Mouse (Mus musculus): ENCODE measurements around the gene Slc27a5. TPM values are rescaled to one million over a fixed set of nuclear protein-coding genes. Genes with fewer than 3 reads are reported as not detected.
A peak's percentile ranks its signal among the peaks of the same experiment; 100 is the strongest.

The Slc27a5 gene
- polyA plus RNA-seq, 1 experiment from 2014 or later, result not detected

- Histone ChIP-seq H3K4me2 (ENCODE audit: low read depth, low read length) (no peak overlapping the region), H3K4me1 (replicated peaks; ENCODE audit: control insufficient read depth, insufficient read depth, low read length) (0 out of 2 replicates have a peak, but pooled peaks cover 2% of the 10 kb centered on the region), H3K4me3 (ENCODE audit: low read length) (no peak overlapping the region), H3K9me3 (ENCODE audit: control insufficient read depth, low read length) (no peaks in the 10 kb centered on the region), H3K27ac (ENCODE audit: low read length) (no peak overlapping the region), H3K27me3 (ENCODE audit: control insufficient read depth, insufficient read depth, low read depth, low read length) (no peaks in the 10 kb centered on the region), H3K36me3 (ENCODE audit: control insufficient read depth, insufficient read depth, low read length) (no peaks in the 10 kb centered on the region), H3K9ac (ENCODE audit: low read length) (no peak overlapping the region)
- no peak for ATAC-seq (ENCODE audit: low read depth)
- WGBS, result 64% methylated on average over 5 of the region's 5 CpGs
These were observed 40.5 kb downstream of the Slc27a5 start for GRCm38 (mm10) chr7:12957511-12957910.

GRCm38 (mm10) chr7:12954896-12955295, 43.1 kb downstream of the Slc27a5 start:
- H3K9ac ChIP-seq (ENCODE audit: low read length), result no peak overlapping the region
- no peaks in the 10 kb centered on the region for H3K9me3 ChIP-seq (ENCODE audit: control insufficient read depth, low read length)
- WGBS, result 43% methylated on average over 3 of the region's 3 CpGs
- H3K36me3 ChIP-seq (ENCODE audit: control insufficient read depth, insufficient read depth, low read length), result no peaks in the 10 kb centered on the region
- H3K27me3 ChIP-seq (ENCODE audit: control insufficient read depth, insufficient read depth, low read depth, low read length), result no peaks in the 10 kb centered on the region
- no peak overlapping the region for H3K4me2 ChIP-seq (ENCODE audit: low read depth, low read length)
- no peak overlapping the region for H3K4me3 ChIP-seq (ENCODE audit: low read length)
- ATAC-seq (ENCODE audit: low read depth), result no peak
- peaks cover 8% of the 10 kb centered on the region for H3K4me1 ChIP-seq (replicated peaks; ENCODE audit: control insufficient read depth, insufficient read depth, low read length)
- no peak overlapping the region for H3K27ac ChIP-seq (ENCODE audit: low read length)

GRCm38 (mm10) chr7:12949872-12950229, 48.1 kb downstream of the Slc27a5 start:
- no peaks in the 10 kb centered on the region for H3K27me3 ChIP-seq (ENCODE audit: control insufficient read depth, insufficient read depth, low read depth, low read length)
- H3K4me1 ChIP-seq (replicated peaks; ENCODE audit: control insufficient read depth, insufficient read depth, low read length), result peaks cover 12% of the 10 kb centered on the region
- H3K36me3 ChIP-seq (ENCODE audit: control insufficient read depth, insufficient read depth, low read length), result no peaks in the 10 kb centered on the region
- H3K27ac ChIP-seq (ENCODE audit: low read length), result peak overlapping the region; percentile 82
- H3K9me3 ChIP-seq (ENCODE audit: control insufficient read depth, low read length), result no peaks in the 10 kb centered on the region
- peak overlapping the region; percentile 57 for H3K4me3 ChIP-seq (ENCODE audit: low read length)
- peak overlapping the region; percentile 86 for H3K4me2 ChIP-seq (ENCODE audit: low read depth, low read length)
- WGBS, result 3% methylated on average over 16 of the region's 16 CpGs
- peak overlapping the region; percentile 75 for H3K9ac ChIP-seq (ENCODE audit: low read length)
- ATAC-seq (ENCODE audit: low read depth), result no peak; the same call in 1 of the 2 replicates

- ATAC-seq (ENCODE audit: low read depth), result peak; percentile 98
- H3K27ac ChIP-seq (ENCODE audit: low read length), result peak overlapping the region; percentile 82
- H3K4me3 ChIP-seq (ENCODE audit: low read length), result peak overlapping the region; percentile 57
- 7% methylated on average over 35 of the region's 35 CpGs for WGBS
- no peaks in the 10 kb centered on the region for H3K36me3 ChIP-seq (ENCODE audit: control insufficient read depth, insufficient read depth, low read length)
- H3K9me3 ChIP-seq (ENCODE audit: control insufficient read depth, low read length), result no peaks in the 10 kb centered on the region
- peak overlapping the region; percentile 75 for H3K9ac ChIP-seq (ENCODE audit: low read length)
- H3K4me2 ChIP-seq (ENCODE audit: low read depth, low read length), result peak overlapping the region; percentile 86
- peaks cover 12% of the 10 kb centered on the region for H3K4me1 ChIP-seq (replicated peaks; ENCODE audit: control insufficient read depth, insufficient read depth, low read length)
- no peaks in the 10 kb centered on the region for H3K27me3 ChIP-seq (ENCODE audit: control insufficient read depth, insufficient read depth, low read depth, low read length)
These were observed 48.7 kb downstream of the Slc27a5 start for GRCm38 (mm10) chr7:12949032-12949871.

- Histone ChIP-seq H3K4me2 (ENCODE audit: low read depth, low read length) (no peak overlapping the region), H3K4me1 (replicated peaks; ENCODE audit: control insufficient read depth, insufficient read depth, low read length) (no peaks in the 10 kb centered on the region), H3K27me3 (ENCODE audit: control insufficient read depth, insufficient read depth, low read depth, low read length) (no peaks in the 10 kb centered on the region), H3K27ac (ENCODE audit: low read length) (no peak overlapping the region), H3K9me3 (ENCODE audit: control insufficient read depth, low read length) (no peaks in the 10 kb centered on the region), H3K9ac (ENCODE audit: low read length) (no peak overlapping the region), H3K4me3 (ENCODE audit: low read length) (no peak overlapping the region), H3K36me3 (ENCODE audit: control insufficient read depth, insufficient read depth, low read length) (no peaks in the 10 kb centered on the region)
- no peak for ATAC-seq (ENCODE audit: low read depth)
These were observed 54.5 kb downstream of the Slc27a5 start for GRCm38 (mm10) chr7:12943488-12943887.

DNA sequence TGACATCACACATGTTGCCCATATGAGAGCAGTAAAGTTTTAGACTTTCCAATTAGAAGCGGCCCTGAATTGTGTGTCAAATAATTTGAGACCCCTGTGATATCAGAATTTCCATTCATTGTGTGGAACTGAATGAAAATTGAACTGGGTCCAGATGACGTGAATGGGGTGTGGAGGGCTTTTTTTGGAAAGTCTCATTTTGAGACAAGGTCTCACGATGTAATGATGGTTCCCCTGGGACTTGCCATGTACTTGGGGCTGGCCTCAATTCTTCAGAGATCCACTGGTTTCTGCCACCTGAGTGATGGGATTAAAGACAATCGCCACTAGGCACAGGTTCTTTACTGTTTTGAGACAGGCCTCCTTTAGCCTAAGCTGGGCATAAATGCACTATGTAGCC, 57.4 kb downstream of the Slc27a5 start:
- Histone ChIP-seq H3K27me3 (ENCODE audit: control insufficient read depth, insufficient read depth, low read depth, low read length) (no peaks in the 10 kb centered on the region), H3K9me3 (ENCODE audit: control insufficient read depth, low read length) (no peaks in the 10 kb centered on the region), H3K4me2 (ENCODE audit: low read depth, low read length) (no peak overlapping the region), H3K4me1 (replicated peaks; ENCODE audit: control insufficient read depth, insufficient read depth, low read length) (no peaks in the 10 kb centered on the region), H3K27ac (ENCODE audit: low read length) (no peak overlapping the region), H3K36me3 (ENCODE audit: control insufficient read depth, insufficient read depth, low read length) (no peaks in the 10 kb centered on the region), H3K9ac (ENCODE audit: low read length) (no peak overlapping the region), H3K4me3 (ENCODE audit: low read length) (no peak overlapping the region)
- WGBS, result 82% methylated on average over 4 of the region's 4 CpGs
- no peak for ATAC-seq (ENCODE audit: low read depth)

Other genes with a start within 250 kb of the Slc27a5 start
- gene Zscan18, start 194.6 kb downstream of the Slc27a5 start, polyA plus RNA-seq (2015; fragmentation: Nextera tagmentation; extraction: Ambion mirVana), result 5.6 and 6.5 TPM in 2 replicates
- gene Zfp329, start 179.3 kb downstream of the Slc27a5 start, polyA plus RNA-seq (2015; fragmentation: Nextera tagmentation; extraction: Ambion mirVana), result 13.6 and 14.5 TPM in 2 replicates
- 45.5 and 46.4 TPM in 2 replicates for gene Zfp110, start 163.4 kb downstream of the Slc27a5 start, polyA plus RNA-seq (2015; fragmentation: Nextera tagmentation; extraction: Ambion mirVana)
- gene Zfp128, start 117.0 kb downstream of the Slc27a5 start, polyA plus RNA-seq (2015; fragmentation: Nextera tagmentation; extraction: Ambion mirVana), result 4.1 and 4.7 TPM in 2 replicates
- 16.7 and 17.1 TPM in 2 replicates for gene Zscan22, start 100.4 kb downstream of the Slc27a5 start, polyA plus RNA-seq (2015; fragmentation: Nextera tagmentation; extraction: Ambion mirVana)
- gene Rps5, start 75.9 kb downstream of the Slc27a5 start, polyA plus RNA-seq (2015; fragmentation: Nextera tagmentation; extraction: Ambion mirVana), result 950 and 1,039 TPM in 2 replicates
- 1.4 and 1.8 TPM in 2 replicates for gene Rnf225, start 70.8 kb downstream of the Slc27a5 start, polyA plus RNA-seq (2015; fragmentation: Nextera tagmentation; extraction: Ambion mirVana)
- gene Zfp324, start 32.4 kb downstream of the Slc27a5 start, polyA plus RNA-seq (2015; fragmentation: Nextera tagmentation; extraction: Ambion mirVana), result 9.7 and 10.6 TPM in 2 replicates
- gene Zfp446, start 20.3 kb downstream of the Slc27a5 start, polyA plus RNA-seq (2015; fragmentation: Nextera tagmentation; extraction: Ambion mirVana), result 10.4 and 12.0 TPM in 2 replicates
- gene Trim28, start 922 bp upstream of the Slc27a5 start, polyA plus RNA-seq (2015; fragmentation: Nextera tagmentation; extraction: Ambion mirVana), result 190 and 195 TPM in 2 replicates
- gene Zbtb45, start 11.8 kb upstream of the Slc27a5 start, polyA plus RNA-seq (2015; fragmentation: Nextera tagmentation; extraction: Ambion mirVana), result 28.1 and 28.2 TPM in 2 replicates
- gene Chmp2a, start 36.6 kb upstream of the Slc27a5 start, polyA plus RNA-seq (2015; fragmentation: Nextera tagmentation; extraction: Ambion mirVana), result 157 and 173 TPM in 2 replicates
- gene Ube2m, start 40.1 kb upstream of the Slc27a5 start, polyA plus RNA-seq (2015; fragmentation: Nextera tagmentation; extraction: Ambion mirVana), result 25.8 and 31.6 TPM in 2 replicates
- 4.2 and 5.1 TPM in 2 replicates for gene Mzf1, start 56.6 kb upstream of the Slc27a5 start, polyA plus RNA-seq (2015; fragmentation: Nextera tagmentation; extraction: Ambion mirVana)
- gene Vmn1r85, start 97.0 kb upstream of the Slc27a5 start, polyA plus RNA-seq (2015; fragmentation: Nextera tagmentation; extraction: Ambion mirVana), result not detected in 2 replicates
- gene Vmn1r86, start 121.7 kb upstream of the Slc27a5 start, polyA plus RNA-seq (2015; fragmentation: Nextera tagmentation; extraction: Ambion mirVana), result not detected in 2 replicates
- not detected in 2 replicates for gene Vmn1r87, start 142.0 kb upstream of the Slc27a5 start, polyA plus RNA-seq (2015; fragmentation: Nextera tagmentation; extraction: Ambion mirVana)
- not detected in 2 replicates for gene Vmn1r88, start 161.4 kb upstream of the Slc27a5 start, polyA plus RNA-seq (2015; fragmentation: Nextera tagmentation; extraction: Ambion mirVana)
- not detected in 2 replicates for gene Vmn1r89, start 214.8 kb upstream of the Slc27a5 start, polyA plus RNA-seq (2015; fragmentation: Nextera tagmentation; extraction: Ambion mirVana)

All from lung, embryonic 16.5 days (tissue).